Mouse (Mus musculus): ENCODE measurements around the gene Tmem100. TPM values are rescaled to one million over a fixed set of nuclear protein-coding genes. Genes with fewer than 3 reads are reported as not detected.

Gene Tmem100
- polyA plus RNA-seq, 1 experiment from 2014 or later = 8.7 TPM

- no peak overlapping the region for H3K9ac ChIP-seq (replicated peaks; ENCODE audit: low read length)
- H3K27ac ChIP-seq (replicated peaks; ENCODE audit: low read depth, low read length) = no peak overlapping the region
- WGBS = 36% methylated on average over 7 of the region's 7 CpGs
- no peaks in the 10 kb centered on the region for H3K9me3 ChIP-seq (ENCODE audit: control insufficient read depth, low read length)
- H3K36me3 ChIP-seq (ENCODE audit: control insufficient read depth, insufficient read depth, low read length) = no peaks in the 10 kb centered on the region
- H3K27me3 ChIP-seq (ENCODE audit: control insufficient read depth, insufficient read depth, low read length) = peaks cover 3% of the 10 kb centered on the region; the same call in 1 of the 2 replicates
- no peak overlapping the region for H3K4me3 ChIP-seq (replicated peaks; ENCODE audit: low read depth, low read length)
- H3K4me2 ChIP-seq (ENCODE audit: low read length) = no peak overlapping the region
- no peak for ATAC-seq (ENCODE audit: low FRiP score, low TSS enrichment)
- 0 out of 2 replicates have a peak, but pooled peaks cover 6% of the 10 kb centered on the region for H3K4me1 ChIP-seq (ENCODE audit: control insufficient read depth, insufficient read depth, low read length)
- DNase-seq = no peak
These were observed 2.9 kb upstream of the Tmem100 start for GRCm38 (mm10) chr11:90027216-90027615.

GRCm38 (mm10) chr11:90028746-90029145 is 1.4 kb upstream of the Tmem100 start:
- ATAC-seq (ENCODE audit: low FRiP score, low TSS enrichment) = no peak
- no peak overlapping the region for H3K9ac ChIP-seq (replicated peaks; ENCODE audit: low read length)

GRCm38 (mm10) chr11:90029354-90029753 is 794 bp upstream of the Tmem100 start:
- Histone ChIP-seq H3K4me1 (ENCODE audit: control insufficient read depth, insufficient read depth, low read length) (0 out of 2 replicates have a peak, but pooled peaks cover 6% of the 10 kb centered on the region), H3K27me3 (ENCODE audit: control insufficient read depth, insufficient read depth, low read length) (peaks cover 3% of the 10 kb centered on the region; the same call in 1 of the 2 replicates), H3K4me2 (ENCODE audit: low read length) (peak overlapping the region; percentile 32), H3K4me3 (replicated peaks; ENCODE audit: low read depth, low read length) (no peak overlapping the region), H3K36me3 (ENCODE audit: control insufficient read depth, insufficient read depth, low read length) (no peaks in the 10 kb centered on the region), H3K27ac (replicated peaks; ENCODE audit: low read depth, low read length) (no peak overlapping the region), H3K9me3 (ENCODE audit: control insufficient read depth, low read length) (no peaks in the 10 kb centered on the region), H3K9ac (replicated peaks; ENCODE audit: low read length) (no peak overlapping the region)
- WGBS = 53% methylated on average over 10 of the region's 10 CpGs
- DNase-seq (peak; percentile 47), ATAC-seq (ENCODE audit: low FRiP score, low TSS enrichment) (no peak)

More at GRCm38 (mm10) chr11:90028746-90029145, 1.4 kb upstream of the Tmem100 start:
- H3K36me3 ChIP-seq (ENCODE audit: control insufficient read depth, insufficient read depth, low read length) = no peaks in the 10 kb centered on the region
- no peak overlapping the region for H3K4me2 ChIP-seq (ENCODE audit: low read length)
- no peak overlapping the region for H3K27ac ChIP-seq (replicated peaks; ENCODE audit: low read depth, low read length)
- DNase-seq = no peak
- H3K4me1 ChIP-seq (ENCODE audit: control insufficient read depth, insufficient read depth, low read length) = 0 out of 2 replicates have a peak, but pooled peaks cover 6% of the 10 kb centered on the region
- peaks cover 3% of the 10 kb centered on the region; the same call in 1 of the 2 replicates for H3K27me3 ChIP-seq (ENCODE audit: control insufficient read depth, insufficient read depth, low read length)
- no peaks in the 10 kb centered on the region for H3K9me3 ChIP-seq (ENCODE audit: control insufficient read depth, low read length)
- WGBS = 91% methylated on average over 8 of the region's 8 CpGs
- H3K4me3 ChIP-seq (replicated peaks; ENCODE audit: low read depth, low read length) = no peak overlapping the region

- under 1% methylated on average over 15 of the region's 15 CpGs for WGBS
- Histone ChIP-seq H3K4me2 (ENCODE audit: low read length) (peak overlapping the region; percentile 55), H3K9ac (replicated peaks; ENCODE audit: low read length) (peak overlapping the region; percentile 14; the same call in 1 of the 2 replicates)
These were observed 409 bp downstream of the Tmem100 start for GRCm38 (mm10) chr11:90030557-90030956.

GRCm38 (mm10) chr11:90031076-90031475 is 928 bp downstream of the Tmem100 start:
- no peak overlapping the region for H3K27ac ChIP-seq (replicated peaks; ENCODE audit: low read depth, low read length)
- H3K4me3 ChIP-seq (replicated peaks; ENCODE audit: low read depth, low read length) = peak overlapping the region; percentile 28
- H3K4me2 ChIP-seq (ENCODE audit: low read length) = peak overlapping the region; percentile 55
- DNase-seq = no peak
- no peak for ATAC-seq (ENCODE audit: low FRiP score, low TSS enrichment)
- 36% methylated on average over 7 of the region's 7 CpGs for WGBS
- H3K27me3 ChIP-seq (ENCODE audit: control insufficient read depth, insufficient read depth, low read length) = peaks cover 3% of the 10 kb centered on the region; the same call in 1 of the 2 replicates
- H3K4me1 ChIP-seq (ENCODE audit: control insufficient read depth, insufficient read depth, low read length) = 0 out of 2 replicates have a peak, but pooled peaks cover 3% of the 10 kb centered on the region
- no peaks in the 10 kb centered on the region for H3K9me3 ChIP-seq (ENCODE audit: control insufficient read depth, low read length)
- H3K36me3 ChIP-seq (ENCODE audit: control insufficient read depth, insufficient read depth, low read length) = no peaks in the 10 kb centered on the region
- H3K9ac ChIP-seq (replicated peaks; ENCODE audit: low read length) = peak overlapping the region; percentile 14; the same call in 1 of the 2 replicates

More at GRCm38 (mm10) chr11:90030557-90030956, 409 bp downstream of the Tmem100 start:
- Histone ChIP-seq H3K4me3 (replicated peaks; ENCODE audit: low read depth, low read length) (peak overlapping the region; percentile 28), H3K27ac (replicated peaks; ENCODE audit: low read depth, low read length) (no peak overlapping the region), H3K9me3 (ENCODE audit: control insufficient read depth, low read length) (no peaks in the 10 kb centered on the region), H3K27me3 (ENCODE audit: control insufficient read depth, insufficient read depth, low read length) (peaks cover 3% of the 10 kb centered on the region; the same call in 1 of the 2 replicates), H3K36me3 (ENCODE audit: control insufficient read depth, insufficient read depth, low read length) (no peaks in the 10 kb centered on the region), H3K4me1 (ENCODE audit: control insufficient read depth, insufficient read depth, low read length) (0 out of 2 replicates have a peak, but pooled peaks cover 6% of the 10 kb centered on the region)
- ATAC-seq (ENCODE audit: low FRiP score, low TSS enrichment) (no peak), DNase-seq (peak; percentile 83)

GRCm38 (mm10) chr11:90032807-90033206 is 2.7 kb downstream of the Tmem100 start:
- no peaks in the 10 kb centered on the region for H3K36me3 ChIP-seq (ENCODE audit: control insufficient read depth, insufficient read depth, low read length)
- 0 out of 2 replicates have a peak, but pooled peaks cover 3% of the 10 kb centered on the region for H3K4me1 ChIP-seq (ENCODE audit: control insufficient read depth, insufficient read depth, low read length)
- peaks cover 3% of the 10 kb centered on the region; the same call in 1 of the 2 replicates for H3K27me3 ChIP-seq (ENCODE audit: control insufficient read depth, insufficient read depth, low read length)
- H3K4me3 ChIP-seq (replicated peaks; ENCODE audit: low read depth, low read length) = 0 out of 2 replicates have a peak overlapping the region, but pooled peaks have one; percentile 3
- H3K4me2 ChIP-seq (ENCODE audit: low read length) = peak overlapping the region; percentile 35
- WGBS = 31% methylated on average over 8 of the region's 8 CpGs
- H3K27ac ChIP-seq (replicated peaks; ENCODE audit: low read depth, low read length) = no peak overlapping the region
- no peak overlapping the region for H3K9ac ChIP-seq (replicated peaks; ENCODE audit: low read length)
- ATAC-seq (ENCODE audit: low FRiP score, low TSS enrichment) (no peak), DNase-seq (no peak)
- H3K9me3 ChIP-seq (ENCODE audit: control insufficient read depth, low read length) = 0 out of 2 replicates have a peak, but pooled peaks cover 6% of the 10 kb centered on the region

- Histone ChIP-seq H3K36me3 (ENCODE audit: control insufficient read depth, insufficient read depth, low read length) (no peaks in the 10 kb centered on the region), H3K4me1 (ENCODE audit: control insufficient read depth, insufficient read depth, low read length) (0 out of 2 replicates have a peak, but pooled peaks cover 3% of the 10 kb centered on the region), H3K27ac (replicated peaks; ENCODE audit: low read depth, low read length) (no peak overlapping the region), H3K4me3 (replicated peaks; ENCODE audit: low read depth, low read length) (no peak overlapping the region), H3K9me3 (ENCODE audit: control insufficient read depth, low read length) (0 out of 2 replicates have a peak, but pooled peaks cover 6% of the 10 kb centered on the region), H3K9ac (replicated peaks; ENCODE audit: low read length) (no peak overlapping the region), H3K27me3 (ENCODE audit: control insufficient read depth, insufficient read depth, low read length) (peaks cover 3% of the 10 kb centered on the region; the same call in 1 of the 2 replicates), H3K4me2 (ENCODE audit: low read length) (peak overlapping the region; percentile 35)
- WGBS = 45% methylated on average over 5 of the region's 5 CpGs
- DNase-seq = no peak
- ATAC-seq (ENCODE audit: low FRiP score, low TSS enrichment) = no peak
These were observed 3.3 kb downstream of the Tmem100 start for GRCm38 (mm10) chr11:90033442-90033841.

- no peak for DNase-seq
- ATAC-seq (ENCODE audit: low FRiP score, low TSS enrichment) = no peak
- Histone ChIP-seq H3K4me3 (replicated peaks; ENCODE audit: low read depth, low read length) (no peak overlapping the region), H3K36me3 (ENCODE audit: control insufficient read depth, insufficient read depth, low read length) (no peaks in the 10 kb centered on the region), H3K27me3 (ENCODE audit: control insufficient read depth, insufficient read depth, low read length) (peaks cover 3% of the 10 kb centered on the region; the same call in 1 of the 2 replicates), H3K9me3 (ENCODE audit: control insufficient read depth, low read length) (0 out of 2 replicates have a peak, but pooled peaks cover 6% of the 10 kb centered on the region), H3K9ac (replicated peaks; ENCODE audit: low read length) (no peak overlapping the region), H3K4me1 (ENCODE audit: control insufficient read depth, insufficient read depth, low read length) (0 out of 2 replicates have a peak, but pooled peaks cover 3% of the 10 kb centered on the region), H3K4me2 (ENCODE audit: low read length) (no peak overlapping the region), H3K27ac (replicated peaks; ENCODE audit: low read depth, low read length) (no peak overlapping the region)
- WGBS = 85% methylated on average over 12 of the region's 12 CpGs
These were observed 4.5 kb downstream of the Tmem100 start for GRCm38 (mm10) chr11:90034646-90035045.

GRCm38 (mm10) chr11:90035532-90035931 is 5.4 kb downstream of the Tmem100 start:
- 94% methylated on average over 14 of the region's 14 CpGs for WGBS
- Histone ChIP-seq H3K27me3 (ENCODE audit: control insufficient read depth, insufficient read depth, low read length) (peaks cover 3% of the 10 kb centered on the region; the same call in 1 of the 2 replicates), H3K4me3 (replicated peaks; ENCODE audit: low read depth, low read length) (no peak overlapping the region), H3K9me3 (ENCODE audit: control insufficient read depth, low read length) (0 out of 2 replicates have a peak, but pooled peaks cover 6% of the 10 kb centered on the region), H3K9ac (replicated peaks; ENCODE audit: low read length) (no peak overlapping the region), H3K4me1 (ENCODE audit: control insufficient read depth, insufficient read depth, low read length) (0 out of 2 replicates have a peak, but pooled peaks cover 3% of the 10 kb centered on the region), H3K4me2 (ENCODE audit: low read length) (no peak overlapping the region), H3K36me3 (ENCODE audit: control insufficient read depth, insufficient read depth, low read length) (no peaks in the 10 kb centered on the region), H3K27ac (replicated peaks; ENCODE audit: low read depth, low read length) (no peak overlapping the region)
- ATAC-seq (ENCODE audit: low FRiP score, low TSS enrichment) (no peak), DNase-seq (no peak)

Measured in midbrain, embryonic 14.5 days (tissue).